23 mouse cellular contexts compared by ENCODE assay signal in the genomic region with DNA sequence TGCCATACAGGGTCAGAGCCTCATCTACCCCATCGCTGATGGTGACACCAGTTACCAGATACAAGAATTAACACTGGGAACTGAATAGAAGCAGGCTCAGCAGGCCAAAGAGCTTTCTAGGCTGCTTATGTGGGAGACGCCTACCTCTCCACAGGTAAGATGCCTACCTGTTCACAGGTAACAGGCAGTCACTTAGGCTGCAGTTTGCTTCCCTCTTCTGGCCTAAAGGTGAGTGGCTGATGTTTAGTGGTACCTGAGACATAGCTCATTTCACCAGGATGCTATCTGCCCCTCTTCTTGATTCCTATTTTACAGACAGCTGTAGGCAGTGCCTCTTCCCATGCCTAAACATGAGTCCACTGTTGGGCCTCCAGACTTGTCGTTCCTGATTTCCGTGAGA.
DNase-seq lines count a peak whose midpoint lies in the region; ATAC-seq and TF ChIP-seq lines count a peak whose summit lies in the region.
"Had no signal": no experiment of that assay in that cellular context is flagged by ENCODE, and none has a peak within 500 bp of the region (broad histone marks: within the 10 kb centered on the region; RNA-seq: fewer than 3 reads in every experiment).

No protein-coding gene starts in this region.

- no peak for DNase-seq in embryonic facial prominence, embryonic 10.5 days (ENCODE audit: low spot score)
- DNase-seq in kidney, postnatal 4 days: no peak
- peak; percentile 42 for DNase-seq in lung, postnatal 0 days (ENCODE audit: low spot score)
- DNase-seq in lung, postnatal 14 days: no peak
- DNase-seq in large intestine, adult 2 months (ENCODE audit: low read depth, low spot score): peak; percentile 11
- DNase-seq in gastrocnemius, postnatal 4 days (ENCODE audit: low spot score in 2 of 2): no peak
- DNase-seq: adrenal gland, postnatal 10 days; cerebellum, adult 18-20 months; cerebellum, adult 9-11 months; cerebellum, postnatal 36 days; gastrocnemius, adult 2 months; gastrocnemius, postnatal 25 days; heart, adult 18-20 months; heart, postnatal 14 days had no signal

- no peak overlapping the region for H3K9ac ChIP-seq in embryonic facial prominence, embryonic 13.5 days
- no peak overlapping the region for H3K9ac ChIP-seq in kidney, embryonic 15.5 days
- no peak overlapping the region for H3K9ac ChIP-seq in lung, postnatal 0 days (replicated peaks; ENCODE audit: low read depth)
- H3K9ac ChIP-seq: embryonic facial prominence, embryonic 15.5 days; heart, embryonic 15.5 days; hindbrain, embryonic 13.5 days had no signal

- no peaks in the 10 kb centered on the region for H3K36me3 ChIP-seq in embryonic facial prominence, embryonic 13.5 days
- H3K36me3 ChIP-seq in embryonic facial prominence, embryonic 10.5 days (replicated peaks): no peaks in the 10 kb centered on the region
- no peaks in the 10 kb centered on the region for H3K36me3 ChIP-seq in kidney, embryonic 15.5 days
- H3K36me3 ChIP-seq in lung, postnatal 0 days (ENCODE audit: insufficient read depth, low read length): no peaks in the 10 kb centered on the region
- H3K36me3 ChIP-seq: embryonic facial prominence, embryonic 15.5 days; forebrain, embryonic 10.5 days; heart, embryonic 10.5 days; heart, embryonic 15.5 days; hindbrain, embryonic 13.5 days had no signal

- H3K4me3 ChIP-seq in embryonic facial prominence, embryonic 13.5 days: no peak overlapping the region
- H3K4me3 ChIP-seq in embryonic facial prominence, embryonic 10.5 days: no peak overlapping the region
- no peak overlapping the region for H3K4me3 ChIP-seq in kidney, embryonic 15.5 days (replicated peaks)
- H3K4me3 ChIP-seq in lung, postnatal 0 days (ENCODE audit: low read depth, low read length): no peak overlapping the region
- H3K4me3 ChIP-seq: embryonic facial prominence, embryonic 15.5 days; erythroblast, embryonic 14.5 days; forebrain, embryonic 10.5 days; gastrocnemius, adult 2 months; heart, embryonic 10.5 days; heart, embryonic 15.5 days; hindbrain, embryonic 13.5 days had no signal

- peak; percentile 66 for TF ChIP-seq CTCF in lung, postnatal 0 days (IDR thresholded peaks at IDR 0.05)

- peaks cover 11% of the 10 kb centered on the region for H3K4me1 ChIP-seq in embryonic facial prominence, embryonic 13.5 days
- peaks cover 19% of the 10 kb centered on the region for H3K4me1 ChIP-seq in embryonic facial prominence, embryonic 10.5 days
- H3K4me1 ChIP-seq in kidney, embryonic 15.5 days: peaks cover 20% of the 10 kb centered on the region
- no peaks in the 10 kb centered on the region for H3K4me1 ChIP-seq in lung, postnatal 0 days (ENCODE audit: insufficient read depth, low read depth, low read length)
- H3K4me1 ChIP-seq: heart, embryonic 15.5 days had no signal

- no peak overlapping the region for H3K4me2 ChIP-seq in embryonic facial prominence, embryonic 13.5 days
- H3K4me2 ChIP-seq in kidney, embryonic 15.5 days: no peak overlapping the region
- no peak overlapping the region for H3K4me2 ChIP-seq in lung, postnatal 0 days (replicated peaks; ENCODE audit: low read depth, low read length)
- H3K4me2 ChIP-seq: embryonic facial prominence, embryonic 15.5 days; heart, embryonic 15.5 days; hindbrain, embryonic 13.5 days had no signal

- peak; percentile 59; the same call in 1 of the 2 replicates for ATAC-seq in embryonic facial prominence, embryonic 13.5 days (ENCODE audit: insufficient number of reproducible peaks, insufficient read depth, low FRiP score, low TSS enrichment, low read depth)
- ATAC-seq in kidney, embryonic 15.5 days (replicated peaks; ENCODE audit: low FRiP score): no peak
- ATAC-seq in lung, postnatal 0 days: peak; percentile 46; the same call in 1 of the 2 replicates
- ATAC-seq: forebrain, embryonic 14.5 days had no signal

- H3K9me3 ChIP-seq in embryonic facial prominence, embryonic 13.5 days: no peaks in the 10 kb centered on the region
- no peaks in the 10 kb centered on the region for H3K9me3 ChIP-seq in embryonic facial prominence, embryonic 10.5 days
- H3K9me3 ChIP-seq in kidney, embryonic 15.5 days (replicated peaks): no peaks in the 10 kb centered on the region
- no peaks in the 10 kb centered on the region for H3K9me3 ChIP-seq in lung, postnatal 0 days (ENCODE audit: low read length)
- H3K9me3 ChIP-seq: embryonic facial prominence, embryonic 15.5 days; forebrain, embryonic 10.5 days; heart, embryonic 10.5 days; heart, embryonic 15.5 days; hindbrain, embryonic 13.5 days had no signal

- no peak overlapping the region for H3K27ac ChIP-seq in embryonic facial prominence, embryonic 13.5 days
- H3K27ac ChIP-seq in embryonic facial prominence, embryonic 10.5 days (replicated peaks): no peak overlapping the region
- H3K27ac ChIP-seq in kidney, embryonic 15.5 days: peak overlapping the region; percentile 73; the same call in 1 of the 2 replicates
- H3K27ac ChIP-seq in lung, postnatal 0 days (ENCODE audit: low read length): no peak overlapping the region
- H3K27ac ChIP-seq: embryonic facial prominence, embryonic 15.5 days; gastrocnemius, adult 2 months; heart, embryonic 10.5 days; heart, embryonic 15.5 days; hindbrain, embryonic 13.5 days had no signal

- 88% methylated on average over 4 of the region's 4 CpGs for WGBS in embryonic facial prominence, embryonic 13.5 days
- WGBS in embryonic facial prominence, embryonic 10.5 days: 89% methylated on average over 4 of the region's 4 CpGs
- WGBS in kidney, embryonic 15.5 days: 91% methylated on average over 4 of the region's 4 CpGs
- 83% methylated on average over 4 of the region's 4 CpGs for WGBS in lung, postnatal 0 days
- 93% methylated on average over 4 of the region's 4 CpGs for WGBS in large intestine, adult 2 months

- TF ChIP-seq EP300 in lung, postnatal 0 days (IDR thresholded peaks at IDR 0.05): no peak

- no peaks in the 10 kb centered on the region; the same call in 1 of the 2 replicates for H3K27me3 ChIP-seq in embryonic facial prominence, embryonic 13.5 days
- no peaks in the 10 kb centered on the region for H3K27me3 ChIP-seq in embryonic facial prominence, embryonic 10.5 days (replicated peaks; ENCODE audit: low read depth, poor library complexity, severe bottlenecking)
- no peaks in the 10 kb centered on the region for H3K27me3 ChIP-seq in kidney, embryonic 15.5 days
- no peaks in the 10 kb centered on the region for H3K27me3 ChIP-seq in lung, postnatal 0 days (replicated peaks; ENCODE audit: insufficient read depth, low read length)
- H3K27me3 ChIP-seq: embryonic facial prominence, embryonic 15.5 days; heart, embryonic 15.5 days had no signal

Comparison
In these comparisons a context has a peak if more than half of its experiments do, and no peak if none do; other contexts are left out.
1. DNase-seq: peak in lung, postnatal 0 days (single experiment) and large intestine, adult 2 months (single experiment); none in embryonic facial prominence, embryonic 10.5 days (single experiment), kidney, postnatal 4 days (0 of 2), lung, postnatal 14 days (single experiment) and gastrocnemius, postnatal 4 days (0 of 2).